Mouse (Mus musculus) A20 (cell line): Measurements from ENCODE around the gene Zbtb1.

Source experiments
- DNase-seq: peaks from one replicate; pipeline ENCODE4 v3.0.0-alpha.2; 2011; ENCODE audit warnings: low read depth, low spot score

Gene Zbtb1

DNA sequence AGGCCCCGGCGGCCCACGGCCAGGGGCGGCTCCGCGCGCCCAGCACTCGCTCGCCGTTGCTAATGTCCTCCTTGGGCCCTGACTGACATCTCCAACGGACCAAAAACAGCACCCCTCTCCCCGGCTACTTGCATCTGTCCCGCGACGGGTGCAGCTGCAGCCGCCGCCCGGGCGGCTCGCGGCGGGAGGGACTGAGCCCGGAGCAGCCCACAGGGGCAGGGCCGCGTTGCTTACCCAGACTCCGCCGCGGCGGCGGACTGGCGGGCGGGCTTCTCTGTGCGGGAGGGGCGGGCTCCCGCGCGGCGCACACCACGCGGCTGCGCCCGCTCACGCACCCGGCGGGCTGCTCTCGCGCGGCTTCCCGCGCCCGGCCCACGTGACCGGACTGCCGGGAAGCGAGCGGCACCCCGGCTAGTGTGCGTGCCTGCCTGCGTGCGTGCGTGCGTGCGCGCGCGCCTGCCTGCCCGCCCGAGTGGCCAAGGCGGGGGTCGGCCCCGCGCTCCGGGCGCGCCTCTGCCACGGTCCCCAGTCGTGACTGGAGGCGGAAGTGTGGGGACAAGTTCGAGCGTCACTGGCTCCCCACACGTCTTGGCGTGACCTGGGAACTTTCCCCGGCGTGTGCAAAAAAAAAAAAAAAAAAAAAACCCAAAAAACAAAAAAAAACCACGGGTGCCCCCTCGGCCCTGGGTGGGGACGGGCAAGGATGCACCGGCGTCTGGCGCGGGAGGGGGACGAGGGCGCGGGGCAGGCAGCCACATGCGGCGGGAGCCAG, 674 bp upstream of the Zbtb1 start, which contains the start of gene Zbtb25:
Gene Zbtb25, minus strand, starts transcription at position 397 of the 772 bp plus-strand sequence.
- DNase-seq = peak; percentile 87

DNA sequence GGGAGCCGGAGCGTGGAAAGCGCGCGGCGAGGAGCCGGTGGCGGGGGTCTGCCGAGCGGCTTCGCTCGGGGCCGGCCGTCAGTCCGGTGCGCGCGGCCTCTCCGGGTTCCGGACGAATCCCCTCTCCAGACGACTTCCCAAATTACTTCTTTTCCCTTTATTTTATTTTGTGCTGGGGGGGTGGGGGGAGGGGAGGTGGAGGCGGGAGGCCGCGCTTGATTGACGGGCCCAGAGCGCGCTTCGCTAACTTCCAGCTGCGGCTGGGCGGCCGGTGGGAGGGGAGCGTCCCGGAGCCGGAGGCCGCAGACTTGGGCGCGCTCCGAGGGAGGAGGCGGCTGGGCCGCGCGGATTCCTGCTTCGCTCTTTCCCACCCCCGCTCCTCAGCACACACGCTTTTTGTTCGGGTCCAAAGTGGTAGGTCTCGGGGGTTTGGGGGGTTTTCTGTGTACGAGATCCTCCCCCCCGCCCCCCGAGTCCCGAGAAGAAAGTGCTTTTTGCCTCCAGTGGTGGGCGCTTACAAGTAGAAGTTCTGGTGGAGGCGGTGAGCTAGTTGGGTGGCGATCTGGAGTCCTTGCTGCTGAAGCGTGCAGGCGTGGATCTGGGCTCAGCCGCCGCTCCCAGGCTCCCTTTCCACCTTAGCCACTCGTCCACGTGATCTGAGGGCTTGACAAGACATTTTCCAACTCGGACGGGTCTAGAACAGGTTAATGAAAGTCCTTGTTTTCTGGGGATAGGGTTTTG, 935 bp downstream of the Zbtb1 start:
- DNase-seq = peak; percentile 91

DNA sequence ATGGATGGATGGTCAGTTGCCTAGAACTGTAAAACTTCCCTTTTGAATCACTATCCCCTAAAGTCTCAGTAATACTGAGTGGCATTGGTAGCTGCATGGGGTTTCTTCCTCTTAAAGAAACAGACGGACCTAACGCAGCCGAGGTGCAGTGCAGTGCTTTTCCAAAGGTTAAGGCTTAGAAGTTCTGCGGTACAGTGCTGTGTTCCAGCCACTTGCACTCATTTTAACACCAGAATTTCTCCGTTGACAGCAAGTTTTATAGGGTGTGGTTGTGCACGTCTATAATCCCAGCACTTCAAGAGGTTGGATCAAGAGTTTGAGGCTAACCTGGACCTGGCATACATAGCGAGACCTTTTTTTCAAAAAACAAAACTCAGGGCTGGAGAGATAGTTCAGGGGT, 2.0 kb downstream of the Zbtb1 start:
- peak; percentile 73 for DNase-seq

DNA sequence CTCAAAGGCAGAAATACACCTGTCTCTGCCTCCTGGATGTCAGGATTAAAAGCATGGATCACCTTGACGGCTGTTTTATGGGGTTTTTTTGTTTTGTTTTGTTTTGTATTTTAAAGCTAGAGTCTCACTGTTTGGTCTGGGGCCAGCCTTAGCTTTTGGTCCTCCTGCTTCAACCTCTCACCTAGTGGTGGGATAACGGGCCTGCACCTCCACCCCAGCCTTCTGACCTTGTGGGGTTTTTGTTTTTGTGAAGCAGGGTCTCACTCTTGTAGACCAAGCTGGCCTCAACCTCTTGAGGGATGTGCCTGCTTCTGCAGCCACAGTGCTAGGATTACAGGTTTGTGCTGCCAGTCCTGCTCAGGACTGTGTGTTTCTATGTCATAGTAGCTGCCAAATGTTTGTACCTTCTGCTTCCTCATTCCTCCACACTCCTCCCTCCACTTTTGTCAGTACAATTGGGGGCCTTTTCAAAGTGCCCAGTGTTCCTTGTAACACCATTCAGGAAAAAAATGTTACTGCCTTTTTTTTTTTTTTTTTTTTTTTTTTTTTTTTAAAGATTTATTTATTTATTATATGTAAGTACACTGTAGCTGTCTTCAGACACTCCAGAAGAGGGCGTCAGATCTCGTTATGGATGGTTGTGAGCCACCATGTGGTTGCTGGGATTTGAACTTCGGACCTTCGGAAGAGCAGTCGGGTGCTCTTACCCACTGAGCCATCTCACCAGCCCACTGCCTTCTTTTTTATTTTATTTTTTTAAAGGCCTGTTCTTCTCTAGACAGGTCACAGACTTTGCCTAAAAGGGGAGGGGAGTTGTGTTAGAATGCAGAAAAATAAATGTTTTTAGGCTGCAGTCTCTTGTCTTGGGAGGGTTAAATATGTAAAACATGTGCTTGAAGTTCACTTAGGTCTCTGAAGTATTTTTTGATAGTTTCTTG, 3.1 kb downstream of the Zbtb1 start:
- DNase-seq = peak; percentile 85

DNA sequence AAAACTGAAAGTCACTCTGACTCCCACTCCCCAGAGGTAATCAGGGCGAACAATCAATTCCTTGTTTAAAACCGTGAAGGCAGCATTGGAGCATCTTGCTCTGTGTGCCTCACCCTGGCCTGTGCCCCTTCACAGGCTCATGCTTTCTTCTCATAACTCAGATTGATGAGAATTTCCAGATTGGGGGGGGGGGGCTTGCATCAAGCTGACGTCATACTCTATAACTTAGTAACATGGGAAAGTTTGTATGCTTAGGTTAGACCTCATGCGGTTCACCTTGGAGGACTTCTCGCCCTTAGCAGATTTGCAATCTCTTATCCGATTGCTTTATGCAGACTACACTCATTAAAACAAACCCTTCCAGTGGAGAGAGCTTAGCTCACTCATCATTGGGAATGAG, 3.9 kb downstream of the Zbtb1 start:
- DNase-seq = peak; percentile 50

DNA sequence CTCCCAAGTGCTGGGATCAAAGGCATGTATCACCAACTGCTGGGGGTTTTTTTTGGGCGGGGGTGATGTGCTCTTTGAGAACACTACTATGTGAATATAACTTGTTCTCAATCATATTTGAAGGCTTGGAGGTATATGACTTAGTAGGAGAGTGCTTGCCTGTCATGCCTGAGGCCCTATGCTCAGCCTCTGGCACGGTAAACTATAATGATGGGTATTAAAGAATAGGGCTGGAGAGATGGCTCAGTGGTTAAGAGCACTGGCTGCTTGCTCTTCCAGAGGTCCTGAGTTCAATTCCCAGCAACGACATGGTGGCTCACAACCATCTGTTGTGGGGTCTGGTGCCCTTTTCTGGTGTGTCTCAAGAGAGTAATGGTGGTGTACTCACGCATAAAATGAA, 4.8 kb downstream of the Zbtb1 start:
- DNase-seq = no peak

DNA sequence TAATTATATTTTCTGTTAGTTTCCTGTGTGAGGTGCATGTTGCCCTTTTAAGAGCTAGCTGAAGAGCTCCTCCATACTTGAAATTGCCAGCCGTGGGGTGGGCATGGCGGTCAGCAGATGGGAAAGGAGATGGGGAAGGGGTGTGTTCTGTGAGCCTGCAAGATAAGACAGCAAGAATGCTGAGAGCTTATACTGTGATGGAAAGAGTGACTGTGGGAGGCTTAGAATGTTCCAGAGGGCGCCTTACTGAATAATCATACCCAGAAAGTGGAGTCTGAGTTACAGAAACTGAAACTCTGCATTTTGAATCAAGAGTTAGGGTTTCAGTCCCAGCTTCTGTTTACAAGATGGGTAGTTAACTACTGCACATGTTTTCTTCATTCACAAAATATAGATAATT, 5.4 kb downstream of the Zbtb1 start:
- peak; percentile 68 for DNase-seq

DNA sequence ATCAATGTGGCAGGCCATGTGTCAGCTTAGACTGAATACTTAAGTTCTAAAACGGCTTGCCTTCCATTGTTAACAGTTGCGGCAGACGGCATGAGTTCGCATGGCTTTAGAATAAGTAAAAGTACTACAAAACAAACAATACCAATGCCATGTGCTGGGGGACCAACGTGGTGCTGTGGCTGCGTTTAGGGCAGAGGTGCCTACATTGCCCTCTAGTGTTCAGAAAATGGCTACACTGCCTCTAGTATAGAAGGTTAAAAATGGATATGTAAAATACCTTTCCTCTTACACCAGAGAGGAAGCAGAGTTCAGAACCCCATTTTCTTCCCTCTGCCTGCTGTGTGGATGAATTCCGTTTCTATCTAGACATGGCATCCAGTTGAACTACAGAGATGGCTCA, 6.6 kb downstream of the Zbtb1 start:
- peak; percentile 88 for DNase-seq

DNA sequence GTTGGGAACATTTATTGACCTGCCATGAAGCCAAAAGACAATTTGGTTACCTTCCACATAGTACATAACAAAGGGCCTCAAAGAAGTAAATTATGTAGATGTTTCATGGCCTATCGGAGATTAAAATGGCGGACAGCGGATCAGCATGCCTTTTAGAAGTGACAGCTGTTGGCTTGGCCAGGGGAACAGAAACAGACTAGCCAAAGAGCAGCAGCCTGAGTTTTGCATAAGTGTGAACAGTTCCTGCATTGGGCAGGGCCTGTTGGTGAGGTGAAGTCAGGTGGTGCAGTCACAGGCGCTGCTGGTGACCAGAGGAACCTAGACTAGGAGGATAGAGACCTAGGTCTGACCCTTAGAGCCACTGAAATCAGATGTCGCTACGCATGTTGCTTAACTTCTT, 7.0 kb downstream of the Zbtb1 start:
- DNase-seq = peak; percentile 83

DNA sequence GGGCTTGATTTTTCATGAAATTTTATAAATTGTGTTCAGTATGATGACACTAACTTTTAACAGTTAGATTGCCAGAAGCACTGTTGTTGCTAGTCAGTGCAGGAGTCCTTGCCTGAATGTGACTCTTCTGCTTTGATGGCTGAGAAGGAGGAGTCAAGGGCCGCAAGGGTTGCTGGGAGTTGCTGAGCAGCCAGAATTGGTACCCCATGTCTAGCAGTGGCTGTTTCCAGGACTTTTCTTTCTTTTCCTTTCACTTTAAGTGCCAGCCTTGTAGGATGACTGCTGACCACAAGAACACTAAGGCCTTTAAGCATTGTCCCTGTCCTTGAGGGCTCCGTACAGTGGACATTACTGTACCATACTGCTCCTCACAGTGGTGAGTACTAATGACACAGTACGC, 7.7 kb downstream of the Zbtb1 start:
- DNase-seq = no peak

DNA sequence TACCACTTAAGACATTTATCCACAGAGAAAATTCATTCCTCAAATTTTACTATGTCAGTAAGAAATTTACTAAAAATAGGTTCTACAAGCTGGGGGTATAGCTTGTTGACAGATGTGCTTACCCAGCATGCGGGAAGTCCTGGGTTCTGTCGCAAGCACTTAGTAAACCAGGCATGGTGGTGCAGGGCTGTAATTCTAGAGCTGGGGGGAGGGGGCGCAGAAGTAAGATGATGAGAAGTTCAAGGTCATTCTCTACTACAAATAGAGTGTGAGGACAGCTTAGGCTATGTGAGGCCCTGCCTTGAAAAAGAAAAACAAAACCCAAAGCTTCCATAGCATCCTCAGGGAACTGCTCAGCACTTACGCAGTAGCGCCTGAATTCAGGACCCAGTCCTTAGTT, 8.5 kb downstream of the Zbtb1 start:
- no peak for DNase-seq

DNA sequence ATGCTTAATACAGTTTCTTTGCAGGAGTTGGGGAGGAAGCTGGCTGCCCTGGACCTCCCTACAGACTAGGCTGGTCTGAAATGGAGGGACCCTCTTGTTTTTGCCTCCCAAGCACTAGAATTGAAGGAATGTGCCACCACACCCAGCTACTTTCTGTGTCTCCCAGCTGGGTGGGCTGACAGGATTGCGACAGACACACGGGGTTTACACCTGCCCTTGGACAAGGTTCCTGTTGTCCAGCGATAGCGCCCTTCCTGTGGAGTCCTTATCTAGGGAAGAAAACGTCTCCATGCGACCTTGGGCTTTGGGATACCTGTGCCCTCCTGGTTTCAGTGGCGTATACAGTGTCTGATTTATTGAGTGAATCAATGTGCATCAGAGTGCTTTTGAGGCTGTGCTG, 10.1 kb downstream of the Zbtb1 start:
- no peak for DNase-seq

DNA sequence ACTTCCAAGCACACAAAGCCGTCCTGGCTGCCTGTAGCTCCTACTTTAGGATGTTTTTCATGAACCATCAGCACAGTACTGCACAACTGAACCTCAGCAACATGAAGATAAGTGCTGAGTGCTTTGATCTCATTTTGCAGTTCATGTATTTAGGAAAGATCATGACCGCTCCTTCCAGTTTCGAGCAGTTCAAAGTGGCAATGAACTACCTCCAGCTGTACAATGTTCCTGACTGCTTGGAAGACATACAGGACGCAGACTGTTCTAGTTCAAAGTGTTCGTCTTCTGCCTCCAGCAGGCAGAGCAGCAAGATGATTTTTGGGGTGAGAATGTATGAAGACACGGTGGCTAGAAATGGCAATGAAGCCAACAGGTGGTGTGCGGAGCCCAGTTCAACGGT, 15.3 kb downstream of the Zbtb1 start:
- DNase-seq = no peak

DNA sequence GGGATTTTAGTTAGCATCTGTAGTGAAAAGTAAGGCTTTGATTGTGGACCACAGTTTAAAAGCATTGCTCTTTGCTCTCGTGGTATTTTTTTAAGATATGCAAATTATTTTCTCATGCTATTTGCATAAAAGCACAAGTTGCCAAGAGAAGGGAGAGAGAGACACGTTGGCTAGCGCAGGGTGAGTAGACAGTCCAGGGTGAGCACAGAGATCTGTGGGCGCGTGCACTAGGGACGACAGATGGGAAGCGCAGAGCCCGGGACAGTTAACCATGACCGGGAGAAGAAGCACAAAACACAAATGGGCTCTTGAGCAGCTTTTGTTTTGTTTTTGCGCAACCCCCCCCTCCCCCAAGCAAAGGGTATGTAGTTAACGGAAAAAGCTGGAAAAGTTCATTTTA, 18.7 kb downstream of the Zbtb1 start:
- DNase-seq = no peak

DNA sequence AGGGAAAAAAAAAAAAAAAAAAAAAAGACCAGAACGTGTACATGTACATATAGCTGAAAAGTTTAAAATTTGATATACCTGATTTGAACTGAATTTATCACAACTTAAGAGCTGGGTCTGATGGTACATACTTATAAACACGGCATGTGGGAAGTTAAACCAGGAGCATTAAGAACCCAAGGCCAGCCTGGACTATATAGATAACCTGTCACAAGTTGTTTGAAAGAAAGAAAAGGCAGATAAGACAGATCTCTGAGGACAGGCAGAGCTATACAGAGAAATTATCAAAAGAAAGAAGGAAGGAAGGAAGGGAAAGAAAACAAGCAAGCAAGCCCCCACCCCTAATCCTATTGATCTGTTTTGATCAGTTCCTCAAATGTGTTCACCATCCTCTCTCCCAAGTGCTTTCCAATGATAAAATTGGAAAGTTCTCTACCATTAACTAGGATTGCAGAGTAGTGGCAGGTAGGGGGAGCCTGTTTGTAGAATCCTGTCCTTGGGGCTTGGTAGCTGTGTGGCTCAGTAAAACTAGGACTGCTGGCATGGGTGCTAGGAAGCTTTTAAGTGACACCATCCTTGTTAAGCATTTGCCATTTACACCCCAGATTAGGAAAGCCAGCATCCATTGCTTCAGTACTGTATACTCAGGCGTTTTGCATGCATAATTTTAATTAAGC, 21.7 kb downstream of the Zbtb1 start:
- no peak for DNase-seq

DNA sequence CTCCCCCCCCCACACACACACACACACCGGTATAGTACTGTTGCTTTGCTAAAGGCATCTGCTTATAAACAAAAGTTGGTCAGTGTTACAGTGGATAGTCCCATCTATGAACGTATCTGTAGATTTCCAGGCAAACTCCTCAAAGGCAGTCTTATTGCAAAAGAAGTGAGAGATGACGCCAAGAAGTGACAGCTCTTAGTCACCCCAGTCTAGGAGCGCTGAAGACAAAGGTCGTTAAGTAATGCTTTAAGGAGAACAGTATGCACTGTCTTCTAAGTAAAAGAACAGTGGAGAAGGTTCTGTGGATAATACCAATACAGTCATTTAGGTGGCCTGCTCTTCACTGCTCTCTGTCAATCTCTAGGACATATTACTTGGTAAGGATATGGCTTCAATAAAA, 22.9 kb downstream of the Zbtb1 start:
- no peak for DNase-seq

DNA sequence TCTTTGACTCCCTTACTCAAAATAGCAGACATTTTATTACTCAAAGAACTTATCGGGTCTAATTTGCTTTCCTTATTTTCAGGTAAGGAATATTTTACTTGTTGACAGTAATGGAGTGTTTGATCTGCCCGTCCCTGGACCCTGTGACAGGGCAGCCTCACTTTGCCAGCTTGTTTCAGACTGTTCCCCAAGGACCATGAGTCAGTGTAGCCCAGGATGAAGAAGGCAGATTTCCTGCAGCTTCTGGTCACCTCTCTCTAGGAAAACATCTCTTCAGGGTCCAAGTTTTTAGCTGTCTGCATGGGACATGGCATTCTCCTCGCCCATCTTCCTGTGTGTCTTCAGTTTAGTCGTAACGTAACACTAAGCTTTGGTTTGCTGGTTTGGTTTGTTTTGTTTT, 27.2 kb downstream of the Zbtb1 start:
- no peak for DNase-seq

DNA sequence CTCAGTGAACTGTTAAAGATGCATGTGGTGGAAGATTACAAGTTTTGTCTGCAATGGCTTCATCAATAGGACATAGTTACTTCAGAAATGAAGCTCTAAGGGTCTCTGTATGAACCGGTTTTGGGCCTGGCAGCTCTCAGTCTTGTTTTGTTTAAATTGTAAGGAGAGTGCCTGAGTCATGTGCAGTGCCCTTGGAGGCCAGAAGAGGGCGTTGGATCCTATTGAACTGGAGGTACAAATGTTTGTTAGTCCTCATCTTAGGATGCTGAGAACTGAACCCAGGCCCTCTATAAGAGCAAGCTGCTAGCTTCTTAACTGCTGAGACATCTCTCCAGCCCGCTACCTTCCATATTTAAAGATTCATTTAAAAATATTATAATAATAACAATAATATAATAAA, 31.6 kb downstream of the Zbtb1 start:
- peak; percentile 39 for DNase-seq

DNA sequence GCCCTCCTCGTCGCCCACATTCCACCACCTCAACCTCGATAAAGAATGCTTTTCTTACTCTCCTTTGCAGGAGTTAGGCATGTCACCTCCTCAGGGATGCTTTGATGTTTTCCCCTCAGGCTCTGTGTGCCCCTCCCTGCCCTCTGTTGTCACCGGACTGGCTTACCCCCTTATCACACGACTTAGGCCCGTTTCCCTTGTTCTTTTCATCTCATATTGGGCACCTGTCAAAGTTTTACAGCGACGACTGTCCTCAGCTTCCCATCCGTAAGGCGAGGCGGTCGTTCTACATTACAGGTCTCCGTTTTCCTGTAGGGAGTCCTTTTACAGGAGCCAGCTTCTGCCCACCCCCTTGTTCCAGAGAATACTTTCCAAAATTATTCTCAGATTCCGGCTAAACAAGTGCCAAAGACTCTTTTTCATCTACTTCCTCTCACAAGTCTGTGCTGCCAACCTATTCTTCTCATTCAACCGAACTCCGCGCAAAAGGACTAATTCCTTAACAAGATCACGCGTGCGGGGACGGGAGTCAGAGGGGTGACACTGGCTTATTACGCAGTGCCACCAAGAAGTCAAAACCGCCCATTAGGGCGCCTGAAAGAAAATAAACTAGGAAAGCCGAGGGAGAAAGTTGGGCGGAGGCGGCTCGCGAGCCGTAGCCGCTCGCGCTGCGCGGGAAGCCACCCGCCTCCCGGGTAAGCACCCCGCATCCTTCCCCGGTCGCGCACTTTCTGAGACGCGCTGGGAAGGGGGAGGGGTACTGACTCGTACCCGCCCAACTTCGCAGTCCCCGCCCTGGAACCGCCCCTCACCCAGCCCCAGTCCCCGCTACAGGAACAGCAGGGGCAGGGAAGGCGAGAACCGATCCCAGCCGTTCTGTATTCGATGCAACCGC, 33.2 kb downstream of the Zbtb1 start:
- DNase-seq = peak; percentile 44

DNA sequence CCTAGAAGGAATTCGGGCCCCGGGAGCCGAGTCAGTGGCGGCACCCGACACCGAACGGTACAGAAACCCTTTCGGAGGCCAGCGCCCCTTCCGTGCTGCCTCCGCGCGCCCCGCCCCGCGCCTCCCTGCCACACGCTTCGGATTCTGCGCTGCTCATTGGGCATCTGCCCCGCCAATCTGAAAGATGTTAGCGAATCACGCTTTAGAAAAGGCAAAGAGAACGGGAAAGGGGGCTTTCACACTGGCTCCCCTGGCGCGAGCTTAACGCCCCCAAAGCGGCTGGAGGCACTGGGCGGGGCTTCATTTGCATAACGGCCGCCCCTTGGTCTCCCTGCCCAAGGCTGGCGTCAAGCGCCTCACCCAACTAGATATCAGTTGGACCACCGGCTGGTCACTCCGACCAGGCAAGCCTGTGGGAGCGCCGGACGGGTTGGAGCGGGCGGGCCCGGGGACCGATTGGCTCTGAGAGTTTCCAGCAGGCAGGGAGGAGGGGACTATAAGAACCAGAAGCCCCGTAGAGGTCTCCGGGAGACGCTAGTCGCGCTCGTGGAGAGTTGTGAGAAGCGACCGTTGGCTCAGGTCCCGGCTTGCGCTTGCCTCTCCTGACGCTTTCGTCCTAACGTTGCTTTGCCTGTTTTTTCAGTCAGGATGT, 33.9 kb downstream of the Zbtb1 start, which contains the start of gene Hspa2:
Gene Hspa2, plus strand, starts transcription at position 291 of the 652 bp plus-strand sequence.
- DNase-seq = peak; percentile 100
